Mouse (Mus musculus) adrenal gland, postnatal 36 days (tissue): ENCODE results near the gene Kank3. TPM values are rescaled to one million over a fixed set of nuclear protein-coding genes. Genes with fewer than 3 reads are reported as not detected.

ENCODE experiments used
- DNase-seq, 2 experiments: peaks; one replicate each; pipeline ENCODE4 v3.0.0; 2021; ENCODE audit warnings: mixed read lengths in 1 of 2
- long read RNA-seq, 2 experiments: library from polyadenylated mRNA; stranded (forward); transcript quantifications; one replicate each; pipeline ENCODE4 v2.0.0; 2021; ENCODE audit warnings: borderline sequencing depth in 2 of 2
- total RNA-seq, 2 experiments: library from RNA; stranded (reverse); gene quantifications; 2 replicates each; pipeline ENCODE4 v1.2.3; 2021

The Kank3 gene
- 10 to 100 TPM; 72.2 to 90.5 TPM for total RNA-seq
- long read RNA-seq, experiment 1, transcript Kank3-201 (11 exons, 2,641 nt): major isoform, 125 of 232 reads
- long read RNA-seq, experiment 1, transcript Kank3-204 (6 exons, 783 nt): minor isoform, 22 of 232 reads
- long read RNA-seq, experiment 1, partial matches to known transcripts: 44 of 232 reads
- long read RNA-seq, experiment 1, other reads (novel, unspliced or antisense): 40 of 232 reads
- long read RNA-seq, experiment 2, transcript Kank3-204 (6 exons, 783 nt): minor isoform, 8 of 82 reads
- long read RNA-seq, experiment 2, transcript Kank3-201 (11 exons, 2,641 nt): major isoform, 40 of 82 reads
- long read RNA-seq, experiment 2, partial matches to known transcripts: 14 of 82 reads
- long read RNA-seq, experiment 2, other reads (novel, unspliced or antisense): 20 of 82 reads

DNA sequence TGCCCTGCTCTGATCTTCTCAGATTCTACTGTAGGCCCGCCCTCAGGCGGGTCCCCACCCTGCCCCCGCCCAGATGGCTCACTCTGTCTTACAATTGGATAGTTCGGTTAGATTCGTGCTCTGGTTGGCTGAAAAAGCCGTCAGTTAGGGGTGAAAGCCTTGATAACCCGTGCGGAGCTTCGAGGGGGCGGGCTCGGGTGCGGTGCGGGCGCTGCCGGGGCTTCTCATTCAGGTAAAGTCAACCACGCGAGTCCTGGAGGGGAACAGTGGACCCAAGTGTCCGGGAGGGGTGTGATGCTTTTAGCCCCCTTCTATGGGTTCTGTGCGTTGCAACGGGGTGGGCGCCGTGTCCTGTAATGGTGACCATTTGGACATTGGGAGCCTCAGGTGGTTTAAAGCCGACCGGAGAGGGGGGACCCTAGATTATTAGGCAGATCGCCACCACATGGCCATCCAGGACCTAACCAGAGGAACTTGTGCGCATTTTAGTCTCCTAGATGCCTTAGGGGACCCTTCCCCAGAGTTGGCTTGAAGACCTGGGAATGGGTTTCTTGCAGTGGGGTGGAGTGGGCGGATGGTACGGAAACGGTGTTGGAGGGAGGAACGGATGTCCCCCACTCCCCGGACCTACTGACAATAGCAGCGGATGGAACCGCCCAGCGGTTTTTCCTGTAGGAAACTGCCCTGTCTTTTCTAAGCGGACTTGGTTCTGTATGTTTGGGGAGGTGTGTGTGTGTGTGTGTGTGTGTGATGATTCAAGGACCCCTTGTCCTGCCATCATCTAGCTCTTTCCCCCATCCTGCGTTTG, at the start of gene Kank3:
Kank3 (plus strand) TSS at position 186 of the 808 bp plus-strand sequence.
- DNase-seq: peak; percentile 94 to 95

DNA sequence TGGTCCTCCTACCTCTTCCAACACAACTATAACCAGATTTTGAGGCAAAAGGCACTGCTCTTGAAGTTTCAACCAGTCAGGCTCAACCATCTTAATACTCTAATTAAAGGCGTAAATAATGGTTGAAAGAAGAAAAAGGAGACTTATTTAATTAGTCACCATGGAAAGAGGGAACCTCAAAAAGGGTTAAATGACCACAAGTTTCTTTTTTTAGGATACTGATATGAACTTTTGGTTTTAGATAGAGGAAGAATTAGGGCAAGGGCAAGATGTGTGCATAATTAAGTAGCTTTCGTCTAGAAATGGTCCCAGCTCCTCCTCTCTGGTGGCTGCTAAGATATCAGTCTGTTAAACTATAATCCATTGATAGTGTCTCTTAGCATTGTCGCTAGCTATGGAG, 43.9 kb upstream of the Kank3 start:
- no peak for DNase-seq

DNA sequence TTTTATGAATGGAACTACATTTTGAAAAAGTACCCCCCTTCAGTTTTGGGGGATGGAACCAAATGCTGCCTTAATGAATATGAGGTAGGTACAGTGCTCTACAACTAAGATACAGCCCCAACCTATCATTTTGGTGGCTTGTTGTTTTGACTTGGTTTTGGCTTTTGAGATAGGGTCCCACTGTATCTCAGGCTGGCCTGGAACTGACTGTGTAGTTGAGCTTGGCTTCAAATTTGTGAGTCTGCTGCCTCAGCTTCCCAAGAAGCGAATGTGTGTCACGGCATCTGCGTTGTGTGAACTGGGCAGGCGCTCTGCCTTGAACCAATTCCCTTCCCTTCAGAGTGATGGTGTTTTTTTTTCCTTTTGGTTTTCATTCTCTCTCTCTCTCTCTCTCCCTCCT, 38.7 kb upstream of the Kank3 start:
- DNase-seq: no peak

DNA sequence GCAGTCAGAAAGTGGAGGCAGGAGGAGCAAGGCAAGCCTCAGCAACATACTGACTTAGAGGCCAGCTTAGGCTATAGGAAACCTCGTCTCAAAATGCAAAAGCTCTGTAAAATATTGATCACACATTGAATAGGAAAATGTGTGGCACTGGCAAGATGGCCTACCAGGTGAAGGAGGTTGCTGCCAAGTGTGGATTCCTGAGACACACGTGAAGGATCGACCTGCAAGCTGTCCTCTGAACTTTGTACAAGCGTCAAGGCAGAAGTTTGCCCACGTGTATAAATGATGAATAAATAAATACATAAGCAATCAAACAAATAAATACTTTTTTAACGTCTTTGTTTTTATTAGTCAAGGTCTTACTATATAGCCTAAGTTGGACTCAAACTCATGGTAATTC, 36.9 kb upstream of the Kank3 start:
- DNase-seq: no peak

DNA sequence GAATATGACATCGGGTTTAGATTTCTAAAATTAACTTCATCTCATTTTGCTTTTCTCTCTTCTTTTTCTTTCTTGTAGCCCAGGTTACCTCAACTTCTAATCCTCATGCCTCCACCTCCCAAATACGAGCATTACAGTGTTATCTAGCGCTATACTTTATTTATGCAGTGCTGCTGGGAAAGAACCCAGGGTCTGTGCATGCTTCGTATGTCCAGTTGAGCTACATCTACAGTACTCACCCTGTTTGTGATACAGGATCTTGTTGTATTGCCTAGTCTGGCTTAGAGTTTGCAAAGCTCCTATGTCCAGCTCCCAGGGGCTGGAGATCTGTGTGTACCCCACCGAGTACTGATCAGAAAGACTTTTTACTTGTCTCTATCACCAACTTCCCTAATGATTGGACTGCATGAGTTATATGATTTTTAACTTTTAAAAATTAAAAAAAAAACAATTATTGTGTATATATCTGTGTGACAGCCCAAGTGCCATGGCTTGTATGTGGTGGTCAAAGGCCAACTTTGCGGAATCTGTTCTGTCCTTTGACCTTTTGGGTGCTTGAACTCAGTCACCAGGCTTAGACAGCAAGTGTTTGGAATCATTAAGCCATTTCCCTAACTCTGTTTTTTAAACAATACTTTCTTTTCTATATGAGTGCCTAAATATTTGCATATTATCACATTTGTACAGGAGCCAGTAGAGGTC, 36.3 kb upstream of the Kank3 start:
- DNase-seq: no peak

DNA sequence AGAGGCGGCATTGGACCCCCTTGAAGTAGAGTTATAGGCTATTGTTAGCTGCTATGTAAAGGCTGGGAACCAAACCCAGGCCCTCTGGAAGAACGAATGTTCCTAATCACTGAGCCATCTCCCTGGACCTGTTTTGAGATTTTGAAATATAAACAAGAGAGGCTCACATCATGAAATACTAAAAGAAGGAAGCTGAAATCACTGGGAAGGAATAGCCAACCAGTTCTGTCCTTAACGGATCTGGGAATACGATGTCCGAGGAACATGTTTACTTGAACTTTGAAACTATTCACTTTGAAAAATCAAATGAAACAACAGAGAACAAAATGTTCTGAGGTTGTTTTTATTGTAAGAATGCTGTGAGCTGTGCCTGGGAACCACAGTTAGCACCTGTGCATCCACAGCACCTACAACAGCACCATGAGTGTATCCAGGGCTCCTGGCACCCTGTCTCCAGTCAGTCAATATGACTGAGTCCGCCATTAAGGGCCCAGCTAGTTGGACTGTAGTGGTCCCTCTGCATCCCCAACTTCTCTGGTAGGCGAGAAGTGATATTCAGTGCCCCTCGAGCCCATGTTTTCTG, 35.7 kb upstream of the Kank3 start:
- DNase-seq: no peak

DNA sequence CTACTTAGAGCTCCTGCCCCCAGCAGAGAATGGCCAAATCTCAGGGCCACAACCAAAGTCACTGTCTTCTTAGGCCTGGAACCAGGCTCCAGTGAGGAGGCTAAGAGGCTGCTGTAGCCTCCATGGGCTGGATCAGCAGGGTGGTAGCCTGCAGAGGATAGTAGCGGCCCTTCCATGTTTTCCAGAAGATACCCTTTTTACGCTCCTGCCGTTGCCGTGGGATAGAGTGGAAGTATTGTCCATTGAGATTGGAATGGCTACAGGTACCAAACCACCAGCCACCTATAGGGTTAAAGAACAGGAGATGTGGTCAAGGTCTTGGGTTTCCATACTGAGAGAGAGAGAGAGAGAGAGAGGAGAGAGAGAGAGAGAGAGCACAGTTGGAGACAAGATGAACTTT, 35.0 kb upstream of the Kank3 start:
- no peak for DNase-seq

DNA sequence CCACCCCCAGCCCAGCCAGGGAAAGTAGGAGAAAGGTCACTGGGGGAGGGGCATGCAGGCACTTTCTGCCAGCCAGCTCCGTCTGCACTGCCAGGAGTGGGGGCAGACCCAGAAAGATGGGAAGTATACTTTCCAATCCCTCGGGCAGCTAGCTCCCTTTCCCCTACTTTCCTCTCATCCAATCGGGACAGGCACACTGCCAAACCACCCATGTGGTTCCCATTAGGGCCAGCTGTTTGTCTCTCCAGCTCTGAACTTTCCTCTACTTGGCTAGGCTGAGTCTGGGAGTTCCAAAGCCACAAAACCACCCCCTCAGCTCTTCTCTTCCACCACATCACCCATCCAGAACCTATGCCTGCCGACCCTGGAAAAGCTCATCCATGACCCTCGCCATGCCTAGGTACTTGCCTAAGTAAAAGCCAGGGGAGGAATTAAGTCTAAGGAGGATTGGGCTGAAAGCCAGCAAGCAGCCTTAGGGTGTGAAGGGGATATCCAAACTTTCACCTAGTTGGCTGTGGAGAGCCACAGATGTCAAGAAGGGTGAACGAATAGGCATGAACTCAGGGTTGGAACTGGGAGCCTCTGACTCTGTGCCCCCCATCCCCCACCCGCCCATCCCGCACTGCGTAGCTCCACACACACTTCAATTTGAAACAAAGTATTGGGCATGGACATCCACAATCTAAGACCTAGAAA, 30.9 kb upstream of the Kank3 start:
- DNase-seq: peak; percentile 91 to 92

DNA sequence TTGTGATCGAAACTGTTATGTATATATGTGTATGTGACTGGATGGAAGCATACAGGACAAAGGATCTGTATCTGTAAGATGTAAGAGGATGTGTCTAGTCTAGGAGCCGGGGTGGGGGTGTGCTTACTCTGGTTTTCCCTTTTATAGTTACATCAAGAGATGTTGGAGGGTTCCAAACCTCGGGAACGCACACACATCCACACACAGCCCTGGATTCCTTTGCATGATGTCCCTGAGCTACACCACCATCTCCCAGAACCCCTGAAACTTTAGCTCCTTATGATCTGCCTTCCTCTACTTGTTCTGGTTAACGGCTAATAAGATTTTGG, 30.4 kb upstream of the Kank3 start:
- no peak for DNase-seq

DNA sequence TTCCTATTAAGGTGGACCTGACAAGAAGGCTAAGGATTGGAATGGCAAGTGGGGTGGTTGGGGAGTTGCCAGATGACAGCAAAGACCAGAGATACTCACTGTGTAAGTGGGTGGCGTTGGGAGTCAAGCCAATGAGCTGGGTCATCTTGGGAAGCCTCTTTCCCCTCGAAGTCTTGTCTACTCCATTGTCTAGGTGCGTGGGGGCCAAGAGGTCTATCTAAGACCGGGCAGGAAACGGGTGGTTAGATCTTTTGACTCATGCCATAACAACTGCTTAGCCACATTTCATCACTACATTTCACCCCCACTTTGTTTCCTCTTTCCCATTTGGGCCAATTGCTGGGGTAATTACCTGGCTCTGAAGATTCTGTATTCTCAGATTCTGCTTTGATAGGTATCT, 29.9 kb upstream of the Kank3 start:
- peak; percentile 54 to 74 for DNase-seq

DNA sequence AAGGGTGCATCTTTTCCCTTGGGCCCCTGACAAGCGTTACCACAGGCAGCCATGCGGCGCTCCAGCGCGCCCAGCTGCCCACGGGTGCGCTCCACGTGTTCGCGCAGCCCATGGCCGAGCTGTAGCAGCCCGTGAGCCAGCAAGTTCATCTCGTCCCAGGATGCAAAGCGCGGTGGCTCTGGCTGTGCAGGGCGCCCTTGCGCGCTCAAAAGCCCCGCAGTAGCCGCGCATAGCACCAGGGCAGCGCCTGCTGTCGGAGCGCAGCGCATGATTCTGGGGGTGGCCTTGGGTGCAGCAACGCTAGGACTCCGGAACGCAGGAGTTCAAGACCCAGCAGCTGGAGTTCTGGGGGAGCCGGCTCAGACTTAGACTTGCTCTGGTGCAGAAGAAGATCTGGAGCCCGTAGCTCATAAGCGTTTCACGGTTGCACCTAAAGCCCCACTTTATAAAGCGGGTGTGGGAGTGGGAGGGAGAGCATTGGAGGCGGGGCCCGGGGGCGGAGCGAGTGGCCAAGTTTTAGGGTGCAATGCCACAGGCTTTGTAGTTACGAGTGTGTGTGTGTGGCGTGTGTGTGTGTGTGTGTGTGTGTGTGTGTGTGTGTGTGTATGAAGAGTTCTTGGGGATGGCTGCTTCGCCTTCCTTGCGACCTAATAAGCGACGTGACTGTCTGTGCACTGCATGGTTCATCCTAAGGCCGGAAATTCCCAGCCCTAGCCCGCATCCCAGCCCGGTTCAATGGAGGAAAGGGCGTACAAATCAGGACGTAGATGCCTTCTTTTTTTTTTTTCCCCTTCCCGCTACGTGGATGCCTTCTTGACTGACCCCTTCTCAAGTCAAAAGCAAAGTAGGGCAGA, 29.0 kb upstream of the Kank3 start, which contains the start of gene Angptl4:
Angptl4 (minus strand) TSS at position 707 of the 854 bp plus-strand sequence.
- DNase-seq: peak; percentile 85 to 93

DNA sequence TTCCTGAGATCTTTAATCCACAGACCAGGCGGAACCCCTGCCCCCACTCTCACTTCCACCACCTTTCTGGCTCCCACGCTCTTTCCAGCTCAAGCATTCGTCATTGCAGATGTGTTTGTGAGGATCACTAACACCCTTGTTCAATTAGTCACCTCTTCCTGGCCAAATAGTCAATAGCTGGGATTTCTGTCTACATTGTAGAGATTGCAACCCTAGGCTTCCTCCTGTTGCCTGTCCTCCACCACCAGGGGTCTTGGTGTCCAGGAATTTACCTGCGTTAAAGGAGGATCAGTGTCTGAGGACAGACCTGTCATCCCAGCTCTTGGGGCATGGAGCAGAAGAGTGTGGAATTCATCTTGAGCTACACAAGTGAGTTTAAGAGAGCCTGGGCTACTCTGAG, 28.3 kb upstream of the Kank3 start:
- DNase-seq: no peak

DNA sequence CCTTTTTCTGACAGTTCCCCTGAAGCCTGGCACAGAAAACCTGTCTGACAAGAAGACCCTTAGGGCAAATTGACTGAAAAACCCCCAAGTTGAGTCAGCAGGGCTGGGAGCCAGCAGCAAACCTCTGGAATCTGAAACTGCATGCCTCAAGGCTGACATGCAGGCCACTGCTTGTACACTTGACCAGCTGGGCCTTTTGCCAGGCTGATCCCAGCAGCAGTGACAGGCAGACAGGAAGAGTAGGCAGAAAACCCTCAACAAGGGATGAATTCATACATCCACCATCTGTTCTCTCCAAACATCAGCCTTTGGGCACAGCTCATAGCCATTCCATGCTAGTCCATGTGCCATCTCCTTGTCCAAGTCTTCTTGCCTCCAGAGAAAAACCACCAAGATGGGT, 26.9 kb upstream of the Kank3 start:
- peak; percentile 93 for DNase-seq

DNA sequence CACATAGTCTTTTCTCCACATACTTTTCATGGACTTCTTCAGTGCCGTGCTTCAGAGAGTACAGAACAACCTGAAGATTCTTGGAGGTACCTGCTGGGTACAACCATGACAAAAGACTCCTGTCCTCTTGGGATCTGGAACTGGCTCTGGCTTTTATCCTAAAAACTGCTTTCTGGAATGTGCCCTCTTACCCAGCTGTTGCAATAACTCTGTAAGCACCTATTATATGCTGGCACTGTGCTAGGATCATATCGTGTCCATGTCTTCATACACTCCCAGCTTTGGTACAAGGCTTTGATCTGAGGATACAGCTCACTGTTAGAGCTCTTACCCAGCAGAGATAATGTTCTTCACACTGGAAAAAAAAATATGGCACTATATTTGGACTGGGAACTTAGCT, 25.4 kb upstream of the Kank3 start:
- DNase-seq: no peak

DNA sequence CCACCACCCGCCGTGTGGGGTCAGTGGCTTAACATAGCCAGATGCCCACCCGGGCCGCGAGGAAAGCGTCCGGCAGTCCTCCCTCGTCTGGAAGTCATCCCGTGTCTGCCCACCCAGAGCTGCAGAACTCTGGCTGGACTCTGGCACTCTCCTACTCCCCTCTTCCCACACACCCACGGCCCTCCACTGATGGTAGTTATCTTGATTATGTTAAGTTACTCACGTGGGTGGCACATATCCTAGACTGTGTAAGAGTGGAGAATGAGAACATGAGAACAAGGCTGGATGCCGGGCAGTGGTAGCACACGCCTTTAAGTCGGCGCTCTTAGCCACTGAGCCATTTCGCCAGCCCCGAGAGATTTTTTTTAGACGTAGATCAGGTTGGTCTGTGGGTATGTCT, 23.9 kb upstream of the Kank3 start:
- no peak for DNase-seq

DNA sequence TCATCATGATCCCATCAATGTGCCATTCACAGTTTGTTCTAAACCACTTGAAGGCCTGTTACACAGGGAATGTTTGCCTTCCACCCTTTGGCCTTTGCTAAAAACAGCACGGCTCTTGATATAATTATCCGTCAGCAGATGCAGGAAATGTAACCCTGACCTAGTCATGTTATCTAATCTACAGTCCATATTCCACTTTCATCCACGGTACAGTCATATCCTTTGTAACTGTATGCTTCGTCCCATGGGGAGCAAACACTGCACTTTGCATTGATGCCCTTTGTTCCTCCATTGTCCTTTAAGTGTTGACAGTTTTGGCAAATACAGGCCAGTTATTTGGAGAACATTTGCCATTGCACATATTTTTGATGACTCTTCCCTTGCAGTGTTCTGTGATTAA, 21.6 kb upstream of the Kank3 start:
- peak in 1 of 2 experiments; percentile 10 for DNase-seq

DNA sequence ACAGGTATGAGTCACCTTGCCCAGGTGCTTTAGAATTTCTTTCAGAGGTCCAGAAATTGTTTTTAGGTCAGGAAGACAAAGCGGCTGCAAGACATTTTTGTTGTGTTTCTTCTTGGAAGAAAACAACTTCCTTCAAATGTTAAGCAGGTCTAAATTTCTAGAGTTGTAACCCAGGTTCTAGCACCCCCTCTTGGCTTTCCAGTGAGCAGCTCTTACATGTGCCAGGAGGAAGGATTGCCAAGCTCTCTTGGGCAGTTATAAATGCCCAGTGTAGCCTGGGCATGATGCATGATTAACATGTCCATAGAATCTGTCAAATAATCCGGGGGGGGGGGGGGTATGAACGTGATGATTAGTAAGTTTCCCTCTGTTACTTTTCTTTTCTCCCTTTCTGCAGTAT, 12.0 kb upstream of the Kank3 start:
- DNase-seq: peak in 1 of 2 experiments; percentile 56

DNA sequence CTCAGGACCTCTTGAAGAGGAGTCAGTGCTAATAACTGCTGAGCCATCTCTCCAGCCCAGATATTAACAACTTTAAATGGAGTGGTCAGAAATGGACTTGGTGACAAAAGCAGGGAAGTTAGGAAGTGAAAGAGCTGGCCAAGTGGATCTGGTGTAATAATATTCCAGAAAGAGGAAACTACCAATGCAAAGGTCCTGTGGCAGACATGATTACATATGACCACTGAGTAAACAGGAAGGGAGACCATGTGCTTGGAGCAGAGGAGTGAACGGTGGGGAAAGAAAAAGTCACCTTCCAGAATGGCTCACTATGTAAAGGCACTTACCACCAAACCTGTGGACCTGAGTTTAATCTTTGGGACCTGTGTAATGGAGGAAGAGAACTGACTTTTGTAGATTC, 11.0 kb upstream of the Kank3 start:
- no peak for DNase-seq

DNA sequence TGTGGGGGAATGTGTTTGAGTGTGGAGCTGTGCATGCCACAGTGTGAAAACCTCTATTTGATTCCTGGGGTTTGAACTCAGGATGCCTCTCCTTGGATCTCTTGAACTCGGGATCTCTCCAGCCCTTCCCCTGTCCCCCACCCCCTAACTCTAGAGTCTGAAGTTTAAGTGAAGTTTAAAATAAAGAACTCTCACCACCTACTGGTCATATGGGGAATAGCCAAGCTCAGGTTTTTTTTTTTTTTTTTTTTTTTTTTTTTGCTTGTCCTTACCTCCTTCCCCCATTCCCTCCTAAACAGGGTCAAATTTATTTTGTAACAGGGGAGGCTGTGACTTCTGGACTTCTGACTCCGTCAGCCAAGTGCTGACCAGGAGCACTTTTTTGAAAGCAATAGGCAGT, 8.1 kb upstream of the Kank3 start:
- DNase-seq: no peak

DNA sequence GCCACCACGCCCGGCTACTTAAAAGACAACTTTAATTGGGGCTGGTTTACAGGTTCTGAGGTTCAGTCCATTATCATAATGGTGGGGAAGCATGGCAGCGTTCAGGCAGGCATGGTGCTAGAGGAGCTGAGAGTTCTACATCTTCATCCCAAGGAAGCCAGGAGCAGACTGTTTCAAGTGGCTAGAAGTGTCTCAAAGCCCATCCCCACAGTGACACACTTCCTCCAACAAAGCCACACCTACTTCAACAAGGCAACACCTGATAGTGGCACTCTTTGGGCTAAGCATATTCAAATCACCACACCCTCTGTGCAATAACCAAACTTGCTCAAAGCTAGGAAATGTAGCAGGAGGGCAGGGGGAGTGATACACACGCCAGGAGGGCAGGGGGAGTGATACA, 6.1 kb upstream of the Kank3 start:
- DNase-seq: no peak

DNA sequence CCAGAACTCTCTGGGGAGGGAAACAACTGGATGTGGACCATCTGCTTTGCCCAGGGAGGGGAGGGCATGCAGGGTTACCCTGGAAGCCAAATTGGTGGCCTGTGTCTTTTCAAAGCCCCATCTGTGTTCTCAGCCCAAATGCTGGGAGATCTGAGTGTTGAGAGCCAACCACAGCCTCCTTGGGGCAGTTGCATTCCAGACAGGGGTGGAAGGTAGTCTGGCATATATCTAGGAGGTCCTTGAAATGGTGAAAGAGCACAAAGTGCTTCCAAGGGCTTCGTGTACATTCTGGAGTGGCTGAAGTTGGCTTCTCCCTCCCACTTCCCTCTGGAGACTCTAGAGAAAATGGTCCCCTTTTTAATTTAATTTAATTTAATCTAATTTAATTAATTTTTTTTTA, 5.6 kb upstream of the Kank3 start:
- DNase-seq: no peak
